Mouse (Mus musculus) CH12.LX (cell line): ENCODE measurements around the gene Nek11. TPM values are rescaled to one million over a fixed set of nuclear protein-coding genes. Genes with fewer than 3 reads are reported as not detected.

ENCODE experiments used
- DNase-seq: peaks from one replicate; pipeline ENCODE4 v3.0.0-alpha.2; 2013; ENCODE audit errors: extremely low read depth
- H3K27ac ChIP-seq: 2 replicates; pipeline ENCODE4 v1.5.1; 2012; ENCODE audit warnings: low read depth, mild to moderate bottlenecking, control low read depth, moderate library complexity; ENCODE audit not compliant: insufficient read depth
- H3K27me3 ChIP-seq: replicated peaks from 2 replicates; pipeline ENCODE3; 2012; ENCODE audit warnings: inconsistent platforms
- H3K36me3 ChIP-seq, 2 experiments: replicated peaks in 1 of 2; 2 replicates each; pipeline versions ENCODE3 to v1.6.1; 2012; ENCODE audit warnings: inconsistent platforms in 1 of 2, low read length in 1 of 2, mild to moderate bottlenecking in 1 of 2, mixed read lengths in 1 of 2, moderate library complexity in 1 of 2; ENCODE audit not compliant: control insufficient read depth in 1 of 2, insufficient read depth in 1 of 2
- H3K4me1 ChIP-seq, 2 experiments: 2 replicates each; pipeline ENCODE4 v1.6.1; 2012; ENCODE audit warnings: inconsistent platforms in 1 of 2, moderate library complexity in 1 of 2; ENCODE audit not compliant: insufficient read depth in 2 of 2, control insufficient read depth in 1 of 2
- H3K4me2 ChIP-seq: 2 replicates; pipeline ENCODE4 v1.6.1; 2012; ENCODE audit warnings: low read depth, mild to moderate bottlenecking, control low read depth; ENCODE audit not compliant: poor library complexity, insufficient read depth, severe bottlenecking
- H3K4me3 ChIP-seq, 3 experiments: fragments of 150-350 bp in 1 of 3; sonication (generic) in 1 of 3; replicated peaks in 1 of 3; 2 replicates each; pipeline versions ENCODE3 to v1.5.1; 2011 to 2012; ENCODE audit warnings: low read depth in 2 of 3, low read length in 2 of 3, mild to moderate bottlenecking in 2 of 3, moderate library complexity in 2 of 3, control low read depth in 1 of 3, improper control_type of control experiment in 1 of 3, inconsistent platforms in 1 of 3, mixed read lengths in 1 of 3; ENCODE audit not compliant: poor library complexity in 1 of 3
- H3K79me2 ChIP-seq: replicated peaks from 2 replicates; pipeline ENCODE4 v1.6.1; 2012; ENCODE audit warnings: mild to moderate bottlenecking, moderate library complexity; ENCODE audit not compliant: control insufficient read depth, poor library complexity, insufficient read depth, severe bottlenecking; ENCODE audit errors: extremely low read depth
- H3K9ac ChIP-seq: 2 replicates; pipeline ENCODE4 v1.6.1; 2012; ENCODE audit warnings: low read depth, mild to moderate bottlenecking, control low read depth, moderate library complexity; ENCODE audit not compliant: insufficient read depth
- H3K9me3 ChIP-seq: replicated peaks from 2 replicates; pipeline ENCODE3; 2012; ENCODE audit warnings: low read length, inconsistent platforms, mixed read lengths
- CHD2 ChIP-seq: IDR thresholded peaks from 2 replicates; pipeline ENCODE4 v1.6.1; 2011; ENCODE audit warnings: low read length, improper control_type of control experiment
- CTCF ChIP-seq, 2 experiments: IDR thresholded peaks in 1 of 2; conservative IDR thresholded peaks in 1 of 2; 2 replicates each; pipeline ENCODE4 v1.5.1; 2011 to 2012; ENCODE audit warnings: low read depth in 2 of 2, low read length in 2 of 2, improper control_type of control experiment in 1 of 2, inconsistent platforms in 1 of 2, mild to moderate bottlenecking in 1 of 2, moderate library complexity in 1 of 2
- ELF1 ChIP-seq: IDR thresholded peaks from 2 replicates; pipeline ENCODE4 v1.6.1; 2014; ENCODE audit warnings: low read depth, mild to moderate bottlenecking, inconsistent platforms, low read length, improper control_type of control experiment
- EP300 ChIP-seq: IDR thresholded peaks from 2 replicates; pipeline ENCODE4 v1.6.1; 2011; ENCODE audit warnings: low read length, improper control_type of control experiment
- HCFC1 ChIP-seq: IDR thresholded peaks from 2 replicates; pipeline ENCODE4 v1.6.1; 2012; ENCODE audit warnings: low read depth, mild to moderate bottlenecking, inconsistent platforms, low read length, improper control_type of control experiment
- IRF4 ChIP-seq: IDR thresholded peaks from 2 replicates; pipeline ENCODE4 v1.6.1; 2014; ENCODE audit warnings: low read depth, mild to moderate bottlenecking, inconsistent platforms, low read length, improper control_type of control experiment
- JUN ChIP-seq: IDR thresholded peaks from 2 replicates; pipeline ENCODE4 v1.6.1; 2011; ENCODE audit warnings: low read depth, mild to moderate bottlenecking, low read length, improper control_type of control experiment, moderate library complexity; ENCODE audit not compliant: insufficient read depth
- JUND ChIP-seq: conservative IDR thresholded peaks from 2 replicates; pipeline ENCODE4 v1.6.1; 2011; ENCODE audit warnings: low read depth, low read length, improper control_type of control experiment
- KAT2A ChIP-seq: IDR thresholded peaks from 2 replicates; pipeline ENCODE4 v1.6.1; 2012; ENCODE audit warnings: low read length, improper control_type of control experiment, inconsistent platforms; ENCODE audit not compliant: insufficient replicate concordance
- MAX ChIP-seq: IDR thresholded peaks from 2 replicates; pipeline ENCODE4 v1.6.1; 2011; ENCODE audit warnings: low read length, improper control_type of control experiment
- MYC ChIP-seq: IDR thresholded peaks from 2 replicates; pipeline ENCODE4 v1.6.1; 2011; ENCODE audit warnings: low read depth, mild to moderate bottlenecking, improper control_type of control experiment, low read length
- NELFE ChIP-seq: IDR thresholded peaks from 2 replicates; pipeline ENCODE4 v1.6.1; 2011; ENCODE audit warnings: low read depth, low read length, improper control_type of control experiment
- NRF1 ChIP-seq: IDR thresholded peaks from 2 replicates; pipeline ENCODE4 v1.6.1; 2014; ENCODE audit warnings: low read depth, mild to moderate bottlenecking, inconsistent platforms, low read length, improper control_type of control experiment, moderate library complexity
- POLR2A ChIP-seq: IDR thresholded peaks from 2 replicates; pipeline ENCODE4 v1.6.1; 2011; ENCODE audit warnings: low read depth, mild to moderate bottlenecking, improper control_type of control experiment, low read length
- RAD21 ChIP-seq: IDR thresholded peaks from 2 replicates; pipeline ENCODE4 v1.6.1; 2011; ENCODE audit warnings: low read depth, mild to moderate bottlenecking, low read length, improper control_type of control experiment, moderate library complexity
- RCOR1 ChIP-seq: conservative IDR thresholded peaks from 2 replicates; pipeline ENCODE4 v1.6.1; 2012; ENCODE audit warnings: low read depth, mild to moderate bottlenecking, inconsistent platforms, low read length, improper control_type of control experiment
- TBP ChIP-seq: conservative IDR thresholded peaks from 2 replicates; pipeline ENCODE4 v1.6.1; 2011; ENCODE audit warnings: low read depth, low read length, improper control_type of control experiment
- TCF12 ChIP-seq: IDR thresholded peaks from 2 replicates; pipeline ENCODE4 v1.6.1; 2014; ENCODE audit warnings: low read depth, mild to moderate bottlenecking, inconsistent platforms, low read length, improper control_type of control experiment
- UBTF ChIP-seq: IDR thresholded peaks from 2 replicates; pipeline ENCODE4 v1.6.1; 2012; ENCODE audit warnings: low read depth, mild to moderate bottlenecking, inconsistent platforms, low read length, improper control_type of control experiment, moderate library complexity
- USF1 ChIP-seq: IDR thresholded peaks from 2 replicates; pipeline ENCODE4 v1.6.1; 2014; ENCODE audit warnings: low read depth, mild to moderate bottlenecking, inconsistent platforms, low read length, improper control_type of control experiment
- USF2 ChIP-seq: conservative IDR thresholded peaks from 2 replicates; pipeline ENCODE4 v1.6.1; 2011; ENCODE audit warnings: low read depth, low read length, improper control_type of control experiment
- ZC3H11A ChIP-seq: IDR thresholded peaks from 2 replicates; pipeline ENCODE4 v1.6.1; 2012; ENCODE audit warnings: low read depth, mild to moderate bottlenecking, inconsistent platforms, low read length, improper control_type of control experiment
- ZKSCAN1 ChIP-seq: IDR thresholded peaks from 2 replicates; pipeline ENCODE4 v1.6.1; 2012; ENCODE audit warnings: low read depth, inconsistent platforms, low read length, improper control_type of control experiment, borderline replicate concordance
- dilution Hi-C: fragments of 300-500 bp; cut with MboI; formaldehyde crosslinking; loops from 2 replicates; pipeline ENCODE4 v1.14.3; 2020; ENCODE audit warnings: low sequenced_read_pairs; ENCODE audit not compliant: extremely low pct_unique_long_range_greater_than_20kb, extremely low pct_ligation_motif_present
- in situ Hi-C: fragments of 300-500 bp; cut with MboI; formaldehyde crosslinking; loops from 3 replicates; pipeline ENCODE4 v1.14.3; 2019; ENCODE audit warnings: low sequenced_read_pairs, low pct_ligation_motif_present, low pct_unique_long_range_greater_than_20kb, mixed read lengths
- polyA plus RNA-seq: library from polyadenylated mRNA; unstranded; fragments of >175 nt; gene quantifications from 2 replicates; pipeline ENCODE4 v1.2.1, GENCODE M21; 2012; ENCODE audit warnings: low read depth; ENCODE audit not compliant: insufficient read length
- total RNA-seq, 2 experiments: library from RNA; depleted of rRNA; stranded (reverse); fragments of 300-350 nt in 1 of 2; fragments of >200 nt in 1 of 2; gene quantifications; 2 replicates each; pipeline ENCODE4 v1.2.3; 2012 to 2014

Nek11 gene
- total and polyA plus RNA-seq, 3 experiments: 0.17 to 0.32 TPM; not detected in 1

- Histone ChIP-seq H3K36me3 (no peaks in the 10 kb centered on the region), H3K9ac (no peak overlapping the region), H3K4me1 (peaks cover 0 to 10% of the 10 kb centered on the region in 2 experiments; a peak in 1 of 4 replicates), H3K79me2 (no peaks in the 10 kb centered on the region), H3K27me3 (peaks cover 2% of the 10 kb centered on the region), H3K4me3 (no peak overlapping the region), H3K4me2 (no peak overlapping the region)
- in situ Hi-C loops: no loop called here
- dilution Hi-C loops: no loop called here
- no peak for DNase-seq
- TF ChIP-seq EP300 (no peak), TCF12 (no peak), ZC3H11A (no peak), CHD2 (no peak), JUN (no peak), HCFC1 (no peak), MAX (no peak), RCOR1 (no peak), TBP (no peak), RAD21 (no peak), POLR2A (no peak), UBTF (no peak), USF2 (no peak), JUND (no peak), ELF1 (no peak), NELFE (no peak), MYC (no peak)
- TF ChIP-seq, all 38 proteins: peak for 0
- no peaks in the 10 kb centered on the region for H3K9me3 ChIP-seq
- H3K27ac ChIP-seq: no peak overlapping the region
Observed at GRCm38 (mm10) chr9:105257668-105258067, 137.7 kb downstream of the Nek11 start.

GRCm38 (mm10) chr9:105254076-105254475 lies 141.2 kb downstream of the Nek11 start:
- H3K9ac ChIP-seq: no peak overlapping the region
- TF ChIP-seq NRF1 (no peak), KAT2A (no peak), CHD2 (no peak), IRF4 (no peak), USF2 (no peak), RAD21 (no peak), POLR2A (no peak), ZKSCAN1 (no peak), MAX (no peak), NELFE (no peak), USF1 (no peak), CTCF (conservative IDR thresholded peaks at IDR 0.05 in 1 of 2, IDR thresholded peaks at IDR 0.05 in 1 of 2; ENCODE audit: low read depth in 2 of 2, low read length in 2 of 2) (no peak), ZC3H11A (no peak)
- TF ChIP-seq, all 38 proteins: peak for 0
- Histone ChIP-seq H3K79me2 (no peaks in the 10 kb centered on the region), H3K4me2 (no peak overlapping the region), H3K27ac (no peak overlapping the region), H3K4me3 (no peak overlapping the region), H3K4me1 (peaks cover 0 to 10% of the 10 kb centered on the region in 2 experiments; a peak in 1 of 4 replicates), H3K9me3 (no peaks in the 10 kb centered on the region), H3K27me3 (no peaks in the 10 kb centered on the region), H3K36me3 (no peaks in the 10 kb centered on the region)
- in situ Hi-C loops: no loop called here
- dilution Hi-C loops: no loop called here
- DNase-seq: no peak
